Comparison of ENCODE assay signal across 10 mouse cellular contexts in genomic region chr2:167828258-167828657, GRCm38 (mm10).
DNase-seq lines count a peak whose midpoint lies in the region; ATAC-seq lines count a peak whose summit lies in the region.
"Had no signal": no experiment of that assay in that cellular context is flagged by ENCODE, and none has a peak within 500 bp of the region (broad histone marks: within the 10 kb centered on the region; RNA-seq: fewer than 3 reads in every experiment).

No protein-coding gene starts in this region.

- H3K27ac ChIP-seq in neural tube, embryonic 12.5 days = no peak overlapping the region
- no peak overlapping the region for H3K27ac ChIP-seq in neural tube, embryonic 15.5 days (replicated peaks)
- H3K27ac ChIP-seq in embryonic facial prominence, embryonic 10.5 days (replicated peaks) = peak overlapping the region; percentile 68
- H3K27ac ChIP-seq in heart, embryonic 16.5 days (ENCODE audit: low read length) = peak overlapping the region; percentile 39; the same call in 1 of the 2 replicates
- H3K27ac ChIP-seq in forebrain, embryonic 16.5 days (ENCODE audit: low read length) = no peak overlapping the region
- no peak overlapping the region for H3K27ac ChIP-seq in forebrain, embryonic 13.5 days

- H3K9ac ChIP-seq in neural tube, embryonic 12.5 days = 0 out of 2 replicates have a peak overlapping the region, but pooled peaks have one; percentile 13
- no peak overlapping the region for H3K9ac ChIP-seq in neural tube, embryonic 15.5 days (replicated peaks)
- peak overlapping the region; percentile 37; the same call in 1 of the 2 replicates for H3K9ac ChIP-seq in heart, embryonic 16.5 days (ENCODE audit: low read length)
- H3K9ac ChIP-seq in forebrain, embryonic 16.5 days (replicated peaks; ENCODE audit: low read depth, low read length) = no peak overlapping the region
- no peak overlapping the region for H3K9ac ChIP-seq in forebrain, embryonic 13.5 days

- no peak for ATAC-seq in neural tube, embryonic 12.5 days (ENCODE audit: low FRiP score, low read depth)
- no peak for ATAC-seq in neural tube, embryonic 15.5 days (ENCODE audit: low FRiP score)
- peak; percentile 57 for ATAC-seq in heart, embryonic 16.5 days (replicated peaks; ENCODE audit: extremely low read depth, insufficient read depth, low FRiP score)
- no peak for ATAC-seq in forebrain, embryonic 16.5 days
- no peak for ATAC-seq in forebrain, embryonic 13.5 days

- no peak overlapping the region for H3K4me3 ChIP-seq in neural tube, embryonic 12.5 days
- no peak overlapping the region for H3K4me3 ChIP-seq in neural tube, embryonic 15.5 days (replicated peaks)
- H3K4me3 ChIP-seq in embryonic facial prominence, embryonic 10.5 days = no peak overlapping the region
- no peak overlapping the region for H3K4me3 ChIP-seq in heart, embryonic 16.5 days (ENCODE audit: low read length)
- H3K4me3 ChIP-seq in forebrain, embryonic 16.5 days (replicated peaks; ENCODE audit: low read length) = no peak overlapping the region
- no peak overlapping the region for H3K4me3 ChIP-seq in forebrain, embryonic 13.5 days

- H3K9me3 ChIP-seq in neural tube, embryonic 12.5 days = no peaks in the 10 kb centered on the region
- no peaks in the 10 kb centered on the region for H3K9me3 ChIP-seq in neural tube, embryonic 15.5 days (replicated peaks)
- H3K9me3 ChIP-seq in embryonic facial prominence, embryonic 10.5 days = no peaks in the 10 kb centered on the region
- H3K9me3 ChIP-seq in heart, embryonic 16.5 days (replicated peaks; ENCODE audit: control insufficient read depth, low read length) = no peaks in the 10 kb centered on the region
- H3K9me3 ChIP-seq in forebrain, embryonic 16.5 days (ENCODE audit: control insufficient read depth, low read length) = no peaks in the 10 kb centered on the region
- no peaks in the 10 kb centered on the region for H3K9me3 ChIP-seq in forebrain, embryonic 13.5 days (replicated peaks)

- H3K36me3 ChIP-seq in neural tube, embryonic 12.5 days = no peaks in the 10 kb centered on the region
- no peaks in the 10 kb centered on the region for H3K36me3 ChIP-seq in neural tube, embryonic 15.5 days
- no peaks in the 10 kb centered on the region for H3K36me3 ChIP-seq in embryonic facial prominence, embryonic 10.5 days (replicated peaks)
- H3K36me3 ChIP-seq in heart, embryonic 16.5 days (ENCODE audit: control insufficient read depth, insufficient read depth) = no peaks in the 10 kb centered on the region
- no peaks in the 10 kb centered on the region for H3K36me3 ChIP-seq in forebrain, embryonic 16.5 days (ENCODE audit: control insufficient read depth, insufficient read depth)
- H3K36me3 ChIP-seq in forebrain, embryonic 13.5 days (ENCODE audit: poor library complexity, severe bottlenecking) = no peaks in the 10 kb centered on the region

- peaks cover 17% of the 10 kb centered on the region for H3K4me1 ChIP-seq in neural tube, embryonic 12.5 days
- peaks cover 15% of the 10 kb centered on the region for H3K4me1 ChIP-seq in neural tube, embryonic 15.5 days
- peaks cover 56% of the 10 kb centered on the region for H3K4me1 ChIP-seq in embryonic facial prominence, embryonic 10.5 days
- peaks cover 25% of the 10 kb centered on the region for H3K4me1 ChIP-seq in heart, embryonic 16.5 days (ENCODE audit: control insufficient read depth, insufficient read depth, low read length)
- peaks cover 9% of the 10 kb centered on the region for H3K4me1 ChIP-seq in forebrain, embryonic 16.5 days (replicated peaks; ENCODE audit: control insufficient read depth, insufficient read depth, low read length)
- peaks cover 20% of the 10 kb centered on the region for H3K4me1 ChIP-seq in forebrain, embryonic 13.5 days

- no peak for DNase-seq in embryonic facial prominence, embryonic 10.5 days (ENCODE audit: low spot score)
- peak; percentile 79 for DNase-seq in testis, postnatal 10 days (ENCODE audit: low spot score)
- DNase-seq: cerebellum, adult 8-10 months; kidney, adult 9 months; lung, adult 2 months had no signal

- H3K27me3 ChIP-seq in neural tube, embryonic 12.5 days (replicated peaks) = no peaks in the 10 kb centered on the region
- no peaks in the 10 kb centered on the region for H3K27me3 ChIP-seq in neural tube, embryonic 15.5 days (replicated peaks)
- H3K27me3 ChIP-seq in embryonic facial prominence, embryonic 10.5 days (replicated peaks; ENCODE audit: low read depth, poor library complexity, severe bottlenecking) = no peaks in the 10 kb centered on the region
- H3K27me3 ChIP-seq in heart, embryonic 16.5 days (ENCODE audit: control insufficient read depth, insufficient read depth, low read length) = no peaks in the 10 kb centered on the region
- H3K27me3 ChIP-seq in forebrain, embryonic 16.5 days (replicated peaks; ENCODE audit: control insufficient read depth, insufficient read depth, low read length) = no peaks in the 10 kb centered on the region
- H3K27me3 ChIP-seq in forebrain, embryonic 13.5 days = no peaks in the 10 kb centered on the region

- no peak overlapping the region for H3K4me2 ChIP-seq in neural tube, embryonic 12.5 days (replicated peaks)
- no peak overlapping the region for H3K4me2 ChIP-seq in neural tube, embryonic 15.5 days
- H3K4me2 ChIP-seq in heart, embryonic 16.5 days (ENCODE audit: low read depth, low read length) = no peak overlapping the region
- H3K4me2 ChIP-seq in forebrain, embryonic 16.5 days (ENCODE audit: low read length) = no peak overlapping the region
- no peak overlapping the region for H3K4me2 ChIP-seq in forebrain, embryonic 13.5 days

- WGBS in neural tube, embryonic 12.5 days = 51% methylated on average over 5 of the region's 5 CpGs
- 54% methylated on average over 5 of the region's 5 CpGs for WGBS in neural tube, embryonic 15.5 days
- WGBS in embryonic facial prominence, embryonic 10.5 days = 44% methylated on average over 5 of the region's 5 CpGs
- WGBS in heart, embryonic 16.5 days = 13% methylated on average over 5 of the region's 5 CpGs
- WGBS in forebrain, embryonic 16.5 days = 52% methylated on average over 4 of the region's 5 CpGs
- WGBS in forebrain, embryonic 13.5 days = 57% methylated on average over 4 of the region's 5 CpGs

Comparison
In these comparisons a context has a peak if more than half of its experiments do, and no peak if none do; other contexts are left out.
1. H3K9ac ChIP-seq: peak in neural tube, embryonic 12.5 days (single experiment) and heart, embryonic 16.5 days (single experiment); none in neural tube, embryonic 15.5 days (single experiment), forebrain, embryonic 16.5 days (single experiment) and forebrain, embryonic 13.5 days (single experiment).
2. H3K27ac ChIP-seq: peak in embryonic facial prominence, embryonic 10.5 days (single experiment) and heart, embryonic 16.5 days (single experiment); none in neural tube, embryonic 12.5 days (single experiment), neural tube, embryonic 15.5 days (single experiment), forebrain, embryonic 16.5 days (single experiment) and forebrain, embryonic 13.5 days (single experiment).